Mouse (Mus musculus): ENCODE data around the gene Zfp354c. TPM values are rescaled to one million over a fixed set of nuclear protein-coding genes. Genes with fewer than 3 reads are reported as not detected.

Gene Zfp354c
- polyA plus RNA-seq (2014; fragmentation: Nextera tagmentation; extraction: Ambion mirVana), result 9.8 and 11.2 TPM in 2 replicates

DNA sequence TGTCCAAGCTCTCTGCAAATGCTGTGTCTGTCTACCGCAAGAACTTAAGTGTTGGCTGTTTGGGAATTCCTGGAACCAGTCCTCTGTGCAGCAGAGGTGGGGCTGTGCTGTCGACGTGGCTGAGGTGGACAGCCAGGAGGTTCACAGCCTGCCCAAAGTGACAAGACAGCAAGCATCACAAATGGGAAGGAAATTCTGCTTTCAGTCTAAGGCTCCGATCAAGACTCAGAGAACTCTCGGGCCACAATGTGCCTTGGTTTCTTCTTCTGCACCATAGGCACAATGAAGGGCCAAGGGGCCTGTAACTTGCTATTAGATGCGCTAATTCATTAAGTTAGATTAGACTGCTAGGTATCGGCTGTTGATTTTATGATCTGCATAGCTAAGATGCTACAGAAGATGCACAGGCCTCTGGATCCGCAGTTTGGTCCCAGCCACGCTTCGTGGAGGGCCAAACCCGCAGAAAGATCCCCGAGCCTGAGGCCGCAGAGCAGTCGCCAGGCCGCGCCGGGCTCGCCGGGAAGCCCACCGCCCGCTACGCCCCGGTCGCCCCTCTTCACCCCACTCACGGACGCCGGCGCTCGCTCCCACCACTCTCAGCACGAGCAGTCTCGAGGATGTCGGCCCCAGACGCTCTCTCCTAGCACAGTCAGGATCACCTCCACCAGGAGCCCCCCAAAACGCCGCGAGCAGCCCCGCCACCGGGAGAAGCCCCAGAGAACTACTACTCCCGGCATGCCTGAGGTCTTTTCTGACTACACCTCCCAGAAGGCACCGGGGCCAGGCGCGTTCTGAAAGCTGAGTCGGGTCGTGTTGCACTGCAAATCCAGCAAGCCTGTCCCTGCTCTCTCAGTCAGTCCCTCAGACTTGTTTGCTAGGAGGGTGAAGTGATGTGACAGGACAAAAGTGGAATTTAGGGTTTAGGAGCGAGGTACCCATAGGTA is at the start of gene Zfp354c:
TSS of gene Zfp354c (minus strand) at position 715 of the 944 bp plus-strand sequence.
- peak within 1 kb of the TSS; percentile 78 for H3K9ac ChIP-seq (ENCODE audit: low read depth, low read length)
- DNase-seq (ENCODE audit: low spot score) (peak; percentile 86), ATAC-seq (replicated peaks; ENCODE audit: low FRiP score) (peak; percentile 96)
- H3K9me3 ChIP-seq (ENCODE audit: control insufficient read depth, low read length), result no peaks in the 10 kb centered on the region
- no peaks in the 10 kb centered on the region for H3K27me3 ChIP-seq (replicated peaks; ENCODE audit: control insufficient read depth, insufficient read depth, low read length)
- peak within 1 kb of the TSS; percentile 86 for H3K4me2 ChIP-seq
- peaks cover 6% of the 10 kb centered on the region; the same call in 1 of the 2 replicates for H3K4me1 ChIP-seq (replicated peaks; ENCODE audit: control insufficient read depth, insufficient read depth, low read length)
- WGBS, result 1% methylated on average over 45 of the region's 45 CpGs
- H3K36me3 ChIP-seq (ENCODE audit: control insufficient read depth, insufficient read depth, low read length), result no peaks in the 10 kb centered on the region
- no peak within 1 kb of the TSS for H3K27ac ChIP-seq (ENCODE audit: low read depth, low read length)
- H3K4me3 ChIP-seq (ENCODE audit: low read depth, low read length), result peak within 1 kb of the TSS; percentile 83

DNA sequence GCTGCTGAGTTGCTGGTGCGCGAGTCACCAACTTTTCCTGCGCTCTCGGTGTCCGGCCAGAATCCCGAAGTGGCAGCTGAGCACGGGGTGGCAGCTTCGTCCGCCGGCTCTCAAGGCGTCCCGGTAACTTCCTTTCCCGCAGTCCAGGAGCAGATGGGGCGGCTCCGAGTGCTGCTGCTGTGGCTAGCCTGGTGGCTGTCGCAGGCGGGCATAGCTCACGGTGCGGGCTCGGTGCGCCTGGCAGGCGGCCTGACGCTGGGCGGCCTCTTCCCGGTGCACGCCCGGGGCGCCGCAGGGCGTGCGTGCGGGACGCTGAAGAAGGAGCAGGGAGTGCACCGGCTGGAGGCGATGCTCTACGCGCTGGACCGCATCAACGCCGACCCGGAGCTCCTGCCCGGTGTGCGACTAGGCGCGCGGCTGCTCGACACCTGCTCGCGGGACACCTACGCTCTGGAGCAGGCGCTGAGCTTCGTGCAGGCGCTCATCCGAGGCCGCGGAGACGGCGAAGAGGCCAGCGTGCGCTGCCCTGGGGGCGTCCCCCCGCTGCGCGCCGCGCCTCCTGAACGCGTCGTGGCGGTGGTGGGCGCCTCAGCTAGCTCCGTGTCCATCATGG is 23.6 kb upstream of the Zfp354c start:
- Histone ChIP-seq H3K9ac (ENCODE audit: low read depth, low read length) (no peak overlapping the region), H3K4me1 (replicated peaks; ENCODE audit: control insufficient read depth, insufficient read depth, low read length) (no peaks in the 10 kb centered on the region; the same call in 1 of the 2 replicates), H3K27ac (ENCODE audit: low read depth, low read length) (no peak overlapping the region), H3K9me3 (ENCODE audit: control insufficient read depth, low read length) (no peaks in the 10 kb centered on the region), H3K27me3 (replicated peaks; ENCODE audit: control insufficient read depth, insufficient read depth, low read length) (peaks cover 56% of the 10 kb centered on the region), H3K4me3 (ENCODE audit: low read depth, low read length) (peak overlapping the region; percentile 42), H3K4me2 (peak overlapping the region; percentile 72), H3K36me3 (ENCODE audit: control insufficient read depth, insufficient read depth, low read length) (no peaks in the 10 kb centered on the region)
- no peak for DNase-seq (ENCODE audit: low spot score)
- ATAC-seq (replicated peaks; ENCODE audit: low FRiP score), result no peak
- WGBS, result 1% methylated on average over 71 of the region's 72 CpGs

DNA sequence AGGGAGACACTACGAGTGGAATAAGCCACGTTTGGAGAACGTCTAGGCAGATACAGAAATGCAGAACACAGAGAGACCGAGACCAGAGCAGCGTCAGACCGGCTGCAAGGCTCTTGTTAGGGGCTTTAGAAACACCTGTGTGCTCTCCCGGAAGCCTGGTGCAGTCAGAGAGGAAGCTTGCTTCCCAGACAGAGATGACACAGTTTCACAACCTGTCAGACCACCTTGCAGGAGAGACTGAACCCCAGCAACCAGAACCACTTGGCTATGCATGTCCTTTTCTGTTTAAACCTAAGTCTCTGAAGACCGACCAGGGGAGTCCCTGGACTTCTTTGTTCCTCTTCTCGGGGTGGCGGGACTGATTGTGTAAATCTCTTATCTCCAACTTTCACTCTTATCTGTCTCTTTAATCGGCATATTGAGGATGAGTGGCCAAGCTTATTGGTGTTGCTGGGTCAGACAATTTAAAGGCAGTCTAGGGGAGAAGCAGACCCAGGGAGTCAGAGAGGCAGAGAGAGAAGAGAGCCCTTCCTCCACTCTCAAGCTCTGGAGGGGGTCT is 22.7 kb upstream of the Zfp354c start, which contains the start of gene Grm6:
TSS of gene Grm6 (plus strand) at position 509 of the 559 bp plus-strand sequence.
- Histone ChIP-seq H3K9ac (ENCODE audit: low read depth, low read length) (no peak within 1 kb of the TSS), H3K9me3 (ENCODE audit: control insufficient read depth, low read length) (no peaks in the 10 kb centered on the region), H3K4me1 (replicated peaks; ENCODE audit: control insufficient read depth, insufficient read depth, low read length) (no peaks in the 10 kb centered on the region; the same call in 1 of the 2 replicates), H3K27me3 (replicated peaks; ENCODE audit: control insufficient read depth, insufficient read depth, low read length) (peaks cover 56% of the 10 kb centered on the region), H3K4me2 (peak within 1 kb of the TSS; percentile 72), H3K27ac (ENCODE audit: low read depth, low read length) (no peak within 1 kb of the TSS), H3K36me3 (ENCODE audit: control insufficient read depth, insufficient read depth, low read length) (no peaks in the 10 kb centered on the region), H3K4me3 (ENCODE audit: low read depth, low read length) (peak within 1 kb of the TSS; percentile 42)
- DNase-seq (ENCODE audit: low spot score), result no peak
- no peak for ATAC-seq (replicated peaks; ENCODE audit: low FRiP score)
- 4% methylated on average over 11 of the region's 11 CpGs for WGBS

GRCm38 (mm10) chr11:50849310-50849709 is 21.8 kb upstream of the Zfp354c start:
- H3K27ac ChIP-seq (ENCODE audit: low read depth, low read length), result no peak overlapping the region
- no peak overlapping the region for H3K9ac ChIP-seq (ENCODE audit: low read depth, low read length)
- no peaks in the 10 kb centered on the region for H3K36me3 ChIP-seq (ENCODE audit: control insufficient read depth, insufficient read depth, low read length)
- ATAC-seq (replicated peaks; ENCODE audit: low FRiP score), result no peak
- DNase-seq (ENCODE audit: low spot score), result no peak
- H3K4me3 ChIP-seq (ENCODE audit: low read depth, low read length), result no peak overlapping the region
- H3K27me3 ChIP-seq (replicated peaks; ENCODE audit: control insufficient read depth, insufficient read depth, low read length), result peaks cover 56% of the 10 kb centered on the region
- H3K4me2 ChIP-seq, result no peak overlapping the region
- no peaks in the 10 kb centered on the region; the same call in 1 of the 2 replicates for H3K4me1 ChIP-seq (replicated peaks; ENCODE audit: control insufficient read depth, insufficient read depth, low read length)
- WGBS, result 3% methylated on average over 10 of the region's 10 CpGs
- H3K9me3 ChIP-seq (ENCODE audit: control insufficient read depth, low read length), result no peaks in the 10 kb centered on the region

DNA sequence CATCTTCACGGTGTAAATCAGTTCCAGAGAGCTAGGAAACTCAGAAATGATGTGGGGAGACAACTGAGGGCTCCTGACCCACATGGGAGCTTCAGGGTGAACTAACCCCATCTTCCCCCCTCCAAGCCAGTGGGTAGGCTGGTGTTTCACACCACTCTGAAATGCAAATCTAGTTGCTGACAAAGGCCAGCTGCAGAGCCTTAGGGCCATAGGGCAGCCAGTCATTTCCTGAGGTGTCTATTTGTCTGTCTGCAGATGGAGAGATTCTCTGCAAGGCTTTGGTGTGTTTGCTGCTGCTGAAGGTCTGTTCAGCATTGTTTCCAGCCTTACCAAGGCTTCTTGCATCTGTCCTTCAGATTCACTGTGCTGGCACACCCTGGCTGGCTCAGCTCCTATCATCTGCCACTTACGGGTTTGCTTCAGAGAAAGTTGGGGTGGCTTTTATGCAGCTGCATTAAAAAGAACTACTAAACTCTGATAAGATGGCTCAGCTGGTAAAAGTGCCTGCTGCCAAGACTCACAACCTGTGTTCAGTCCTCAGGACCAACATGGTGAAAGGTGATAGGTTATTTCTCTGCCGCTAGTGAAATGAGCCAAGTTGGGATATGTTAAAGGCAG is 21.1 kb upstream of the Zfp354c start:
- ATAC-seq (replicated peaks; ENCODE audit: low FRiP score), result no peak

DNA sequence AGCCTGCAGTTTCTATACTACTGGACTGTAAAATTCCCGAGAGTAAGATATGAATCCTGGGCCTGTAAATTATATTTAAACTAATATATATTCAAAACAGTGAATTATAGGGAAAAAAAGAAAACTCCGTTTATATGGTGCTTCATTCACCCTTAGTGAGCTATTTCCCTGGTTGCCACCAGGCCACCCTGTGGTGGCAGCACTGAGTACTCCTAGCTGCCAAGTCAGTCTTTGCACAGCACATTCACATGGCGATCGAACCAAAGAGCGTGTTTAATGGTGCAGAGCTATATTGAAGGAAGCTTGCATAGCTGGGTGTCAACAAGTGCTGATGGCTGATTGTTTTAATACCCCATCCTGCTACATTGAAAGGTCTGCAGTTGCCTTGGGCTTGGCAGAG is 19.5 kb upstream of the Zfp354c start:
- Histone ChIP-seq H3K4me2 (no peak overlapping the region), H3K27me3 (replicated peaks; ENCODE audit: control insufficient read depth, insufficient read depth, low read length) (peaks cover 47% of the 10 kb centered on the region), H3K36me3 (ENCODE audit: control insufficient read depth, insufficient read depth, low read length) (no peaks in the 10 kb centered on the region), H3K9ac (ENCODE audit: low read depth, low read length) (no peak overlapping the region), H3K9me3 (ENCODE audit: control insufficient read depth, low read length) (no peaks in the 10 kb centered on the region), H3K4me1 (replicated peaks; ENCODE audit: control insufficient read depth, insufficient read depth, low read length) (no peaks in the 10 kb centered on the region; the same call in 1 of the 2 replicates), H3K27ac (ENCODE audit: low read depth, low read length) (no peak overlapping the region), H3K4me3 (ENCODE audit: low read depth, low read length) (no peak overlapping the region)
- 68% methylated on average over 5 of the region's 5 CpGs for WGBS
- ATAC-seq (replicated peaks; ENCODE audit: low FRiP score) (no peak), DNase-seq (ENCODE audit: low spot score) (no peak)

More for the DNA sequence above, 21.1 kb upstream of the Zfp354c start:
- Histone ChIP-seq H3K4me1 (replicated peaks; ENCODE audit: control insufficient read depth, insufficient read depth, low read length) (no peaks in the 10 kb centered on the region; the same call in 1 of the 2 replicates), H3K27me3 (replicated peaks; ENCODE audit: control insufficient read depth, insufficient read depth, low read length) (peaks cover 56% of the 10 kb centered on the region), H3K9ac (ENCODE audit: low read depth, low read length) (no peak overlapping the region), H3K4me2 (no peak overlapping the region), H3K27ac (ENCODE audit: low read depth, low read length) (no peak overlapping the region), H3K4me3 (ENCODE audit: low read depth, low read length) (no peak overlapping the region), H3K9me3 (ENCODE audit: control insufficient read depth, low read length) (no peaks in the 10 kb centered on the region), H3K36me3 (ENCODE audit: control insufficient read depth, insufficient read depth, low read length) (no peaks in the 10 kb centered on the region)
- 39% methylated on average over 3 of the region's 3 CpGs for WGBS
- no peak for DNase-seq (ENCODE audit: low spot score)

- Histone ChIP-seq H3K9ac (ENCODE audit: low read depth, low read length) (no peak overlapping the region), H3K27me3 (replicated peaks; ENCODE audit: control insufficient read depth, insufficient read depth, low read length) (peaks cover 36% of the 10 kb centered on the region), H3K4me3 (ENCODE audit: low read depth, low read length) (no peak overlapping the region), H3K36me3 (ENCODE audit: control insufficient read depth, insufficient read depth, low read length) (no peaks in the 10 kb centered on the region), H3K27ac (ENCODE audit: low read depth, low read length) (no peak overlapping the region), H3K4me2 (no peak overlapping the region), H3K4me1 (replicated peaks; ENCODE audit: control insufficient read depth, insufficient read depth, low read length) (peaks cover 4% of the 10 kb centered on the region; the same call in 1 of the 2 replicates), H3K9me3 (ENCODE audit: control insufficient read depth, low read length) (no peaks in the 10 kb centered on the region)
- ATAC-seq (replicated peaks; ENCODE audit: low FRiP score) (no peak), DNase-seq (ENCODE audit: low spot score) (no peak)
- whole genome bisulfite sequencing, result 85% methylated on average over 3 of the region's 3 CpGs
These were observed 18.4 kb upstream of the Zfp354c start for GRCm38 (mm10) chr11:50845951-50846350.
